Mouse (Mus musculus): Measurements from ENCODE around the gene Ugt2b38.
"Not testable (repeated sequence)": the region's sequence is repeated elsewhere in the genome, so short reads cannot be mapped to it uniquely, and the experiment has no call there.

The Ugt2b38 gene

GRCm38 (mm10) chr5:87424041-87424440 is at the start of gene Ugt2b38:
TSS of gene Ugt2b38 (minus strand) at chr5:87424203.
- not testable (repeated sequence) for DNase-seq (ENCODE audit: low spot score)

GRCm38 (mm10) chr5:87458810-87459209 is 34.8 kb upstream of the Ugt2b38 start:
- DNase-seq (ENCODE audit: low spot score) = no peak

- DNase-seq (ENCODE audit: low spot score) = no peak
Observed at GRCm38 (mm10) chr5:87457701-87458100, 33.7 kb upstream of the Ugt2b38 start.

- DNase-seq (ENCODE audit: low spot score) = no peak
Observed at GRCm38 (mm10) chr5:87456216-87456850, 32.3 kb upstream of the Ugt2b38 start.

GRCm38 (mm10) chr5:87455519-87455918 is 31.5 kb upstream of the Ugt2b38 start:
- no peak for DNase-seq (ENCODE audit: low spot score)

GRCm38 (mm10) chr5:87452514-87452913 is 28.5 kb upstream of the Ugt2b38 start:
- not testable (repeated sequence) for DNase-seq (ENCODE audit: low spot score)

GRCm38 (mm10) chr5:87436264-87436663 is 12.3 kb upstream of the Ugt2b38 start:
- DNase-seq (ENCODE audit: low spot score) = no peak

- DNase-seq (ENCODE audit: low spot score) = no peak
Observed at GRCm38 (mm10) chr5:87425676-87426075, 1.7 kb upstream of the Ugt2b38 start.

- no peak for DNase-seq (ENCODE audit: low spot score)
Observed at GRCm38 (mm10) chr5:87396968-87397367, 27.0 kb downstream of the Ugt2b38 start.

- DNase-seq (ENCODE audit: low spot score) = no peak
Observed at GRCm38 (mm10) chr5:87390818-87391217, 33.2 kb downstream of the Ugt2b38 start.

- DNase-seq (ENCODE audit: low spot score) = no peak
Observed at GRCm38 (mm10) chr5:87380234-87380633, 43.8 kb downstream of the Ugt2b38 start.

GRCm38 (mm10) chr5:87379825-87380224 is 44.2 kb downstream of the Ugt2b38 start:
- DNase-seq (ENCODE audit: low spot score) = no peak

- no peak for DNase-seq (ENCODE audit: low spot score)
Observed at GRCm38 (mm10) chr5:87375874-87376383, 48.1 kb downstream of the Ugt2b38 start.

GRCm38 (mm10) chr5:87373502-87373863 is 50.5 kb downstream of the Ugt2b38 start:
- DNase-seq (ENCODE audit: low spot score) = no peak

- not testable (repeated sequence) for DNase-seq (ENCODE audit: low spot score)
Observed at GRCm38 (mm10) chr5:87372788-87373501, 51.1 kb downstream of the Ugt2b38 start.
